Mouse (Mus musculus): Measurements from ENCODE around the gene Dnase1.
"Not testable (repeated sequence)": the region's sequence is repeated elsewhere in the genome, so short reads cannot be mapped to it uniquely, and the experiment has no call there.

Dnase1 gene

GRCm38 (mm10) chr16:4045524-4045923 is 8.8 kb downstream of the Dnase1 start:
- peak; percentile 36 for DNase-seq (ENCODE audit: low read depth)

- no peak for DNase-seq (ENCODE audit: low read depth)
These were observed 15.9 kb downstream of the Dnase1 start for GRCm38 (mm10) chr16:4052601-4053000.

GRCm38 (mm10) chr16:4053811-4054210 is 17.1 kb downstream of the Dnase1 start:
- DNase-seq (ENCODE audit: low read depth): no peak

GRCm38 (mm10) chr16:4064945-4065344 is 28.2 kb downstream of the Dnase1 start:
- no peak for DNase-seq (ENCODE audit: low read depth)

GRCm38 (mm10) chr16:4068588-4068987 is 31.8 kb downstream of the Dnase1 start:
- peak; percentile 7 for DNase-seq (ENCODE audit: low read depth)

GRCm38 (mm10) chr16:4074297-4074696 is 37.6 kb downstream of the Dnase1 start:
- DNase-seq (ENCODE audit: low read depth): no peak

GRCm38 (mm10) chr16:4074836-4075235 is 38.1 kb downstream of the Dnase1 start:
- DNase-seq (ENCODE audit: low read depth): no peak

GRCm38 (mm10) chr16:4077384-4078061 is 40.8 kb downstream of the Dnase1 start, which contains the start of gene Trap1:
TSS of gene Trap1 (minus strand) at chr16:4077827.
- peak; percentile 53 for DNase-seq (ENCODE audit: low read depth)

GRCm38 (mm10) chr16:4078302-4078701 is 41.6 kb downstream of the Dnase1 start:
- DNase-seq (ENCODE audit: low read depth): not testable (repeated sequence)

- DNase-seq (ENCODE audit: low read depth): no peak
These were observed 42.9 kb downstream of the Dnase1 start for GRCm38 (mm10) chr16:4079656-4080055.

- DNase-seq (ENCODE audit: low read depth): not testable (repeated sequence)
These were observed 43.7 kb downstream of the Dnase1 start for GRCm38 (mm10) chr16:4080419-4080818.

- no peak for DNase-seq (ENCODE audit: low read depth)
These were observed 48.3 kb downstream of the Dnase1 start for GRCm38 (mm10) chr16:4085051-4085450.

GRCm38 (mm10) chr16:4085851-4086387 is 49.2 kb downstream of the Dnase1 start:
- DNase-seq (ENCODE audit: low read depth): no peak

GRCm38 (mm10) chr16:4087214-4087913 is 50.6 kb downstream of the Dnase1 start:
- no peak for DNase-seq (ENCODE audit: low read depth)

Data from fibroblast of lung, adult 2 months (primary cell).